Mouse (Mus musculus) forebrain, embryonic 12.5 days (tissue): ENCODE results near the gene Hdgfl2. TPM values are rescaled to one million over a fixed set of nuclear protein-coding genes. Genes with fewer than 3 reads are reported as not detected.
"Not testable (repeated sequence)": the region's sequence is repeated elsewhere in the genome, so short reads cannot be mapped to it uniquely, and the experiment has no call there.

Source experiments
- ATAC-seq: fragments of 200-750 bp; cut with Nextera tagmentation; 2 replicates; pipeline ENCODE4 v1.8.0; 2017; ENCODE audit warnings: moderate TSS enrichment; ENCODE audit not compliant: low FRiP score
- H3K27ac ChIP-seq: fragments of 300-500 bp; sonication (generic); 2 replicates; pipeline ENCODE4 v1.5.1; 2016; ENCODE audit warnings: mild to moderate bottlenecking
- H3K27me3 ChIP-seq: fragments of 300-500 bp; sonication (generic); 2 replicates; pipeline ENCODE4 v1.6.1; 2016; ENCODE audit warnings: mild to moderate bottlenecking
- H3K36me3 ChIP-seq: fragments of 300-500 bp; sonication (generic); replicated peaks from 2 replicates; pipeline ENCODE4 v1.6.1; 2016; ENCODE audit warnings: mild to moderate bottlenecking
- H3K4me1 ChIP-seq: fragments of 300-500 bp; sonication (generic); 2 replicates; pipeline ENCODE4 v1.6.1; 2016
- H3K4me2 ChIP-seq: fragments of 300-500 bp; sonication (generic); 2 replicates; pipeline ENCODE4 v1.6.1; 2016; ENCODE audit warnings: mild to moderate bottlenecking, moderate library complexity
- H3K4me3 ChIP-seq: fragments of 300-500 bp; sonication (generic); replicated peaks from 2 replicates; pipeline ENCODE4 v1.5.1; 2016; ENCODE audit warnings: mild to moderate bottlenecking
- H3K9ac ChIP-seq: fragments of 300-500 bp; sonication (generic); 2 replicates; pipeline ENCODE4 v1.6.1; 2016; ENCODE audit warnings: mild to moderate bottlenecking
- H3K9me3 ChIP-seq: fragments of 300-500 bp; sonication (generic); 2 replicates; pipeline ENCODE4 v1.6.1; 2016
- WGBS: fragments of 180-500 bp; shearing (Covaris S2); methylation state at CpG from one replicate; pipeline ENCODE4 v1.1.7; 2016; 5-methylcytosine and 5-hydroxymethylcytosine counted together
- polyA plus RNA-seq: library from polyadenylated mRNA; unstranded; fragments of >200 nt; fragmentation: Nextera tagmentation; extraction: Ambion mirVana; gene quantifications from 2 replicates; pipeline ENCODE4 v1.2.1, GENCODE M21; 2016

Hdgfl2 gene
- polyA plus RNA-seq, 1 experiment from 2014 or later, result 183 TPM

DNA sequence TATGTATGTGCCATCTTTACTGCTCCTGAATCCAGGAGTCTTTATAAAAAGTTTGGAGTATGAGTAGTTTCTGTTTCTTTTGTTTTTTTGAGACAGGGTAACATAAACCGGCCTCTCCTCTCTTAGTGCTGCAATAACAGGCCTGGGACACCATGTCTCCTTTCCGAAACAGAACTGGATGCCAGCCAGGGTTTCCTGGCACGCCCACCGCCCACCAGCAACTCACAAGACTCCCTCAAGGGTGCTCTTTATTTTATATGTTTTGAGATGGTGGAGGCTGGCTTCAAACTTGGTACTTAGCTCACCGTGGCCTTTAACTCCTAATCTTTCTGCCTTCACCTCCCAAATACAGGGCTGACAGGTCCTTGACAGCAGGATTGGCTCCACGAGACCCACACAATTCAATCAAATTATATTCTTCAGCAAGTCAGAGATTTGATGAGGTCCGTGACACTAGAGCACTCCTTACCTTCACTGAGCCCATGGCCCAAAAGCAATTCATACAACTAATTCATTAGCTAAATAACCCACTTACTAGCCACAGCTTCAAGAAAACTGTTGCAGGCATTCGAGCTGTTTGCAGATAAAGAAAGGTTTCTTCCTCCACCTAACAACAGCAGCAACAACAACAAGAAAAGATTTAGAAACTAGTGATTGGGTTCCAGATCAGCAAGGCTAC, 40.7 kb upstream of the Hdgfl2 start:
- 87% methylated on average over 8 of the region's 8 CpGs for WGBS
- Histone ChIP-seq H3K27ac (no peak overlapping the region), H3K4me3 (no peak overlapping the region), H3K4me2 (no peak overlapping the region), H3K9me3 (no peaks in the 10 kb centered on the region), H3K36me3 (peaks cover 17% of the 10 kb centered on the region), H3K4me1 (peaks cover 33% of the 10 kb centered on the region), H3K9ac (no peak overlapping the region), H3K27me3 (no peaks in the 10 kb centered on the region)
- no peak for ATAC-seq

DNA sequence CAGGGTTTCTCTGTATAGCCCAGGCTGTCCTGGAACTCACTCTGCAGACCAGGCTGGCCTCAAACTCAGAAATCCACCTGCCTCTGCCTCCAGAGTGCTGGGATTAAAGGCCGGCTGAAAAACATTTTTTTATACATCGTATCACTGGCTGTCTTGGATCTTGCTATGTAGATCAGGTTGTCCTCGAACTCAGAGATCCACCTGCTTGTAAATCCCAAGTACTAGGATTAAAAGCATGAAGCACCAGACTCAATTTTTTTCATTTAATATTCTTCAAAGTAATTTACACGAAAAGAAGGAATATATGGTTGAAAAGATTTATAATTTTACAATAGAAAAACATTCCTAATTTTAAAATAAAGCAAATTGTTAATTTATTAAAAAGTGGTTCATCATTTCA, 40.1 kb upstream of the Hdgfl2 start:
- peak overlapping the region; percentile 83 for H3K4me2 ChIP-seq
- WGBS, result 78% methylated on average over 4 of the region's 4 CpGs

DNA sequence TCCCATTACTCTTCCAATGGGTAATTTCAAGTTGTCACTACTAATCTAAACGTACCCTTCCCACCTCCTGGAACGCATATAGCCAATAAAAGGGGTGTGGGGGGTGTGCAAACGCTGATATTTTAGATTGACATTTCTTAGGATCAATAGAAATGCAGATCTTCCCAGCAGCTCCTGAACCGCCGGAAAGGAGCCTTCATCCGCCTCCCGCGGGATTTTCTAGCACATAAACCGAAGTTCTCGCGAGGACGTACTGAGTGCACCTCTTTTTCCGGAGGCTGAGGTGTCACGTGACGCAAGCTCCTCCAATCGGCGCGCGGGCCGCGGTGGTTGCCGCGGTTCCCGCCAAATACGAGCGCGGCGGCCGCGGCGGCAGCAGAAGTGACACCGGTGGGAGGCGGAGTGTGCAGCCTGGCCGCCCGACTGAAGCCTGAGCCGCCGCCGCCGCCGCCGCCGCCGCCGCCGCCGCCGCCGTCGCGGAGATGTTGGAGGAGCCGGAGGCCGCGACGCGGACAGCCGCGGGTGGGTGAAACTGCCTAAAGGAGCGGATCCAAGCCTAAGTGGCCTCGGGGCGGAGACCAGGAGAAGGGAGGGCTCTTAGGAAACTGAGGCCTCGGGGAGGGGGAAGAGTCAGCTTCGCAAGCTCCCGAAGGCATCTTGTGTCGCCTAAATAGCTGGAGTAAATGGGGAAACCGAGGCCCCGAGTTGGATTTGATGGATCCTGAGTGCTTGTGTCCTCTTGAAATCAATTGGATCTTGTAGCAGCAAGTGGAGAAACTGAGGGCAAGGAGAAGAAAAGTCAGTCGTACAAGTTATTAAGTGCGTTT, 39.2 kb upstream of the Hdgfl2 start, which contains the start of gene Chaf1a:
Gene Chaf1a, plus strand, starts transcription at position 410 of the 827 bp plus-strand sequence.
- Histone ChIP-seq H3K36me3 (peaks cover 17% of the 10 kb centered on the region), H3K4me2 (peak within 1 kb of the TSS; percentile 83), H3K9ac (peak within 1 kb of the TSS; percentile 80), H3K27ac (peak within 1 kb of the TSS; percentile 73), H3K4me3 (peak within 1 kb of the TSS; percentile 68), H3K9me3 (no peaks in the 10 kb centered on the region), H3K4me1 (peaks cover 20% of the 10 kb centered on the region), H3K27me3 (no peaks in the 10 kb centered on the region)
- ATAC-seq, result peak; percentile 85
- under 1% methylated on average over 68 of the region's 68 CpGs for WGBS

More for the DNA sequence above, 40.1 kb upstream of the Hdgfl2 start:
- no peak for ATAC-seq
- peaks cover 29% of the 10 kb centered on the region for H3K4me1 ChIP-seq
- H3K9ac ChIP-seq, result no peak overlapping the region
- H3K4me3 ChIP-seq, result 0 out of 2 replicates have a peak overlapping the region, but pooled peaks have one; percentile 68
- H3K9me3 ChIP-seq, result no peaks in the 10 kb centered on the region
- no peaks in the 10 kb centered on the region for H3K27me3 ChIP-seq
- peaks cover 17% of the 10 kb centered on the region for H3K36me3 ChIP-seq
- no peak overlapping the region for H3K27ac ChIP-seq

DNA sequence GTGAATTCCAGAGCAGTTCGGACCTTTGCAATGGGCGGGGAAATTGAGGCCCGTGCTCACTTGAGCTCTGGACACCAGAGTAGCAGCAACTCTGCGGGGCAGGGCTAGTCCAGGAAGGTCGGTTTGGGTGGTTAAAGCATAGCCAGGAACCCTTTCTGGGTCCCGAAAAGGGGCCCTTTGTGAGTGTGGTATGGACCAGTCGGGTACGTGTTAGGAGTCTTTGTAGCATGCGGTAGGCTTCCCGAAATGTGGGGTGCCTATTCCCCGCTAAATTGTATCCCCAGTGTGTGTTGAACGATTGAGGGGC, 38.6 kb upstream of the Hdgfl2 start:
- WGBS, result under 1% methylated on average over 12 of the region's 12 CpGs
- ATAC-seq, result no peak

DNA sequence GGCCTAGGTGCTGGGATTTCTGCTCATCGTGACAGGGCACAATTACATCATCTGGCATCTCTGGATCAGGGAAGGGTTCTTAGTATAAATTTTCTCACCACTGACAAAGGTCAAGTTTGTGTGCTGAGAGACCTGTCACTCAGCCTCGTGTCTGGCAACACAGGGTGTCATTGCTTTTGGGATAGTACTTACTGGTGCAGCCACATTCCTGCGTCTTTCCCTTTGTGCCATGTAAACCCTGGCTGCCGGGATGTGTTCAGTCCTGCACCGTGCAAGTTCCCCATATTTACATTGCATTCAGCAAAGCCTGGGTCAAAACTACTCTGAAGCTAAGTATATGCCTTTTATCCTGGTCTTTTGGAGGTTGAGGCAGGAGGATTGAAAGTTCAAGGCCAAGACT, 28.1 kb upstream of the Hdgfl2 start:
- Histone ChIP-seq H3K27ac (no peak overlapping the region), H3K4me3 (no peak overlapping the region), H3K9ac (no peak overlapping the region), H3K9me3 (no peaks in the 10 kb centered on the region), H3K4me2 (no peak overlapping the region), H3K36me3 (peaks cover 74% of the 10 kb centered on the region), H3K27me3 (no peaks in the 10 kb centered on the region), H3K4me1 (no peaks in the 10 kb centered on the region)
- 92% methylated on average over 5 of the region's 5 CpGs for WGBS
- ATAC-seq, result no peak

More for the DNA sequence above, 38.6 kb upstream of the Hdgfl2 start:
- H3K27ac ChIP-seq, result peak overlapping the region; percentile 73; the same call in 1 of the 2 replicates
- H3K4me2 ChIP-seq, result peak overlapping the region; percentile 83
- H3K9ac ChIP-seq, result peak overlapping the region; percentile 80
- no peaks in the 10 kb centered on the region for H3K27me3 ChIP-seq
- peaks cover 23% of the 10 kb centered on the region for H3K36me3 ChIP-seq
- H3K9me3 ChIP-seq, result no peaks in the 10 kb centered on the region
- peaks cover 14% of the 10 kb centered on the region for H3K4me1 ChIP-seq
- peak overlapping the region; percentile 68 for H3K4me3 ChIP-seq

DNA sequence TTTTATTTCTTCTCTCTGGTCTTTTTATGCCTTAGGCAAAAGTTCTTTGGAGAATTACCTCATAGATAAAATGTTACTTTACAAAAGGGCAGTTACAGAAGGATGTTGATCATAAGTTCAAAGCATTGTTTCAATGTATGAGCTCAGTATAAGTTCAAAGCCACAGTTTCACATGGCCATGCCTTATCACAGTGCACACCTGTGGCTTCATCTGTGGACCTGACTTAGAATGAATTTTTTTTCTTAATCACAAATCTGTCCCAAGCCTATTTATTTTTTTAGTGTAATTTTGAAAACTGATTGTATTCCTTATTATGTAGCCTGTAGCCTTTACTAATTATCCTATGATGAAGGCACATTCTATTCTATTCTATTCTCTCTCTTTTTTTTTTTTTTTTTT, 24.5 kb upstream of the Hdgfl2 start:
- no peaks in the 10 kb centered on the region for H3K9me3 ChIP-seq
- no peak overlapping the region for H3K9ac ChIP-seq
- H3K4me3 ChIP-seq, result no peak overlapping the region
- peaks cover 75% of the 10 kb centered on the region for H3K36me3 ChIP-seq
- no peak for ATAC-seq
- H3K27me3 ChIP-seq, result no peaks in the 10 kb centered on the region
- no peak overlapping the region for H3K4me2 ChIP-seq
- H3K27ac ChIP-seq, result no peak overlapping the region
- no peaks in the 10 kb centered on the region for H3K4me1 ChIP-seq

DNA sequence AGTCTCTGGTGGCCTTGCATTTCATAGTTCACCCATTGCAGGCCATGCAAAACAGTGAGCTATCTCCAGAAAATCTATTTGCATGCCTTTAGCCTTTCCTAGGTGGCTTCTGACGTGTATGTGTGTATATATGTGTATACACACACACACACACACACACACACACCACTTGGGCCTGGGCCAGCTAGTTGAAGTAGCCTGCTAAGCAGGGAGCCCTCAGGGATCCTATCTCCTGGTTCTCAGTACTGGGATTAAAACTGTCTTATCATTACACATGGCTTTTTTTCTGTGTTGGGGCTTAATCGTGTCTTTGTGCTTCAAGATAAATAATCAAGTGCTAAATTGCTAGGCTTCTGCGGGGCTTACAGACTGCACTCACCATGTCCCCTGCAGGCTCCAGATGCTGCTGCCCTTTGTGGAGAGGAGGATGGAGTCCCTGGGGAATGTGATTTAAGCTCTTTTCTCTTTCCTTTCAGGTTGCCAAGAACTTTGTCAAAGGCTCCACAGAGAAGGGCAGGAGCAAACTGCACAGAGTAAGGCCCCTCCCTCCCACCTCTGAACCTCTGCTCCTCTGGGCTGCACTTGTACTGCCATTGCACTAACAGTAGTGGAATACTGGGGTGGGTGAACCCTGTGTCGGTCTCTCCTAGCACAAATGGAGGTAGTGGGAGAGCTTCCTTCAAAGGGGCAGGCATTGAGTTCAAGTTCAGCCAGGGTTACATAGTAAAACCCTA, 23.3 kb upstream of the Hdgfl2 start:
- WGBS, result 73% methylated on average over 4 of the region's 4 CpGs
- no peak overlapping the region for H3K27ac ChIP-seq
- H3K9ac ChIP-seq, result no peak overlapping the region
- no peak for ATAC-seq
- H3K4me1 ChIP-seq, result no peaks in the 10 kb centered on the region
- peaks cover 75% of the 10 kb centered on the region for H3K36me3 ChIP-seq
- H3K27me3 ChIP-seq, result no peaks in the 10 kb centered on the region
- H3K4me2 ChIP-seq, result no peak overlapping the region
- H3K9me3 ChIP-seq, result no peaks in the 10 kb centered on the region
- no peak overlapping the region for H3K4me3 ChIP-seq

DNA sequence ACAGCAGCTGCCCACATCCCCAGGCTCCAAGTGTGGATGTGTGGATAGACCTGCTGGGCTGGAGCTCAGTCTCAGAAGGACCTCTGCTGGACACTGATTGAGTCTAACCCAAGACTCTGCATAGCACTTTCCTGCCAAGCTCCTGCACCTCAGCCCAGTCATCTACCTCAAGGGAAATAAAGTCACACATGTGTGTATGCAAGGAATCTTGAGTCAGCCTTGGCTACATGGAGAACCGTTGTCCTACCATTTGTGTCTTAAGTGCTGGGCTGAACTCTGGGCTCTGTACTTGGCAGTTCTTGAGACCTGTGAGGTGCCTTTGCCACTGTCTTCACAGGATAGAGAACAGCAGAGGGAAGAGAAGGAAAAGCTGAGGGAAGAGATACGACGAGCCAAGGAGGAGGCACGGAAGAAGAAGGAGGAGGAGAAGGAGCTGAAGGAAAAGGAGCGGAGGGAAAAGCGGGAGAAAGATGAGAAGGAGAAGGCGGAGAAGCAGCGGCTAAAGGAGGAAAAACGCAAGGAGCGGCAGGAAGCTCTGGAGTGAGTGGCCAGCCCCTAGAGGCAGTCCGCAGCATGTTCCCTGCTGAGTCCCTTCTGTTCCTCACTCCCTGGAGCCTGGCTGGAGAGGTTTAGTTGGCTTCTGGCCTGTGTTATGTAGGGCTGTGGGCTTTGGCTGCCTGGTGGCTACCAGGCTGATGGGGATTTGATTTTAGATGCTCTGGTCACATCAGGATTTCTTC, 21.9 kb upstream of the Hdgfl2 start:
- H3K9ac ChIP-seq, result no peak overlapping the region
- WGBS, result 86% methylated on average over 11 of the region's 11 CpGs
- H3K36me3 ChIP-seq, result peaks cover 76% of the 10 kb centered on the region

DNA sequence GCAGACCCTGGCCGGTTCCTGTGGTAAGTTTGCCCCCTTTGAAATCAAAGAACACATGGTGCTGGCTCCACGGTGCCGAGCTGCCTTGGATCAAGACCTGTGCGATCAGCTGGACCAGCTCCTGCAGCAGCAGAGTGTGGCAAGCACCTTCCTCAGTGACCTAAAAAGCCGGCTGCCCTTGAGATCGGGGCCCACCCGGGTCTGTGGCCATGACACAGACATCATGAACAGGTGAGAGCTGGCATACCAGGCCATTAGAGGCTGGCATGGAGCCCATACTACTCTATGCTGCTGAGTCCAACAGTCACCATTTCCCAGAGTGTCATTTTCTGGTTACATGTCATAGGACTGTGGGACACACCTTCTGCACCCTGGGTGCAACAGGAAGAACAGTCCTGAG, 17.4 kb upstream of the Hdgfl2 start:
- Histone ChIP-seq H3K4me1 (no peaks in the 10 kb centered on the region), H3K36me3 (peaks cover 99% of the 10 kb centered on the region), H3K4me2 (no peak overlapping the region), H3K9ac (no peak overlapping the region), H3K27ac (no peak overlapping the region), H3K9me3 (no peaks in the 10 kb centered on the region), H3K4me3 (no peak overlapping the region), H3K27me3 (no peaks in the 10 kb centered on the region)
- no peak for ATAC-seq
- 95% methylated on average over 7 of the region's 7 CpGs for WGBS

More for the DNA sequence above, 21.9 kb upstream of the Hdgfl2 start:
- Histone ChIP-seq H3K4me1 (no peaks in the 10 kb centered on the region), H3K4me3 (no peak overlapping the region), H3K27me3 (no peaks in the 10 kb centered on the region), H3K4me2 (no peak overlapping the region), H3K27ac (no peak overlapping the region), H3K9me3 (no peaks in the 10 kb centered on the region)
- no peak for ATAC-seq

DNA sequence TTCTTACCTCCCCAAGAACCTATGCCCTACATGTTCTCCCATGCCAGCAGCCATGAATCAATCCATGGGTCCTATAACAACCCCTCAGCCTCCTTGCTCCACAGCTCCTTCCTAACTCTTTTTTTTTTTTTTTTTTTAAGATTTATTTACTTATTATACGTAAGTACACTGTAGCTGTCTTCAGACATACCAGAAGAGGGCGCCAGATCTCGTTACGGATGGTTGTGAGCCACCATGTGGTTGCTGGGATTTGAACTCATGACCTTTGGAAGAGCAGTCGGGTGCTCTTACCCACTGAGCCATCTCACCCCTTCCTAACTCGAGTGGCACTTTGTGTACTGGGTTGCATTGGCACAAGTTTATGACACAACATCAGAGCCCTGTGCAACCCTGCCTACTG, 13.7 kb upstream of the Hdgfl2 start:
- H3K36me3 ChIP-seq, result peaks cover 100% of the 10 kb centered on the region
- H3K9me3 ChIP-seq, H3K4me1 ChIP-seq, H3K27ac ChIP-seq, H3K27me3 ChIP-seq, H3K9ac ChIP-seq, H3K4me2 ChIP-seq, ATAC-seq, H3K4me3 ChIP-seq: not testable (repeated sequence)
- 84% methylated on average over 6 of the region's 6 CpGs for WGBS

DNA sequence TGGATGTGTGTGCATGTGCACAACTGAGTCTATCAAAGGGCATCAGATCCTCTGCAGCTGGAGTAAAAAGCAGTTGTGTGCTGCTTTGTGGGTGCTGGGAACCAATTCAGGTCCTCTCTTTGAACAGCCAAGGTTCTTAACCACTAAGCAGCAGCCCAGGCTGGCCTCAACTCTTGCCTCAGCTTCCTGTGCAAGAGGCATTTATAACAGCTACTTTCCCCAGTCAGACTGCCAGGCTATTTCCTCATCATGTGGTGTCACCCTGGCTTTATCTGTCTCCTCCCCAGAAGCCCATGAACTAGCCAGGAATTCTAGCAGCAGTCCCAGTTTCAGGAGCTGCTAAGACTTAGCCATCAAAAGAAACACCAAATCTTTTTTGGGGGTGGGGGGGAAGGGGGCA, 13.0 kb upstream of the Hdgfl2 start:
- ATAC-seq, result no peak

DNA sequence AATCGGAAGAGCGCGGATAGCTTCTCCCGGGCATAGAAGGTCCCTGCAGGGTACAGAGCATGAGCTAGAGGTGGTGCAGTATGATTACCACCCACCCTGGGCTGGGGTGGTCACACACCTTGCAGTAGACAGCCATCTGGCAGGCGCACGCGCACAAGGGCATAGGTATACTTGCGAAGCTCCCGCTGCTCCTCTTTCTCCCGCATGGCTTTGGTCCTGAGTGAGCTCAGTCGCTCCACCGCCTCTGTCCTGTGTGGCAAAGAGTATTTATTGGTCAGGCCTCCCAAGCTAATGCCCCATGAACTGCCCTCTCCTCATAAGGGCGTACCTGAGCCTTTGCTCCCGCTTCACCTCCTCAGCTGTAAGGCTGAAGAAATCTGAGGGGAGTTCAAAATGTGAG, 10.4 kb upstream of the Hdgfl2 start:
- H3K36me3 ChIP-seq, result peaks cover 90% of the 10 kb centered on the region
- no peaks in the 10 kb centered on the region for H3K9me3 ChIP-seq
- no peak overlapping the region for H3K27ac ChIP-seq
- H3K9ac ChIP-seq, result no peak overlapping the region
- 96% methylated on average over 14 of the region's 14 CpGs for WGBS
- no peaks in the 10 kb centered on the region for H3K27me3 ChIP-seq
- ATAC-seq, result no peak
- H3K4me2 ChIP-seq, result no peak overlapping the region
- H3K4me1 ChIP-seq, result peaks cover 6% of the 10 kb centered on the region
- no peak overlapping the region for H3K4me3 ChIP-seq

More for the DNA sequence above, 13.0 kb upstream of the Hdgfl2 start:
- no peak overlapping the region for H3K27ac ChIP-seq
- H3K9me3 ChIP-seq, result no peaks in the 10 kb centered on the region
- peaks cover 100% of the 10 kb centered on the region for H3K36me3 ChIP-seq
- no peaks in the 10 kb centered on the region for H3K27me3 ChIP-seq
- no peak overlapping the region for H3K4me3 ChIP-seq
- H3K4me1 ChIP-seq, result no peaks in the 10 kb centered on the region
- no peak overlapping the region for H3K4me2 ChIP-seq
- no peak overlapping the region for H3K9ac ChIP-seq
